Mouse (Mus musculus) cerebellum, adult 9-11 months (tissue): ENCODE measurements around the gene Peak1.

Experiments used
- DNase-seq: peaks from one replicate; pipeline ENCODE4 v3.0.0; 2022

Peak1 gene

DNA sequence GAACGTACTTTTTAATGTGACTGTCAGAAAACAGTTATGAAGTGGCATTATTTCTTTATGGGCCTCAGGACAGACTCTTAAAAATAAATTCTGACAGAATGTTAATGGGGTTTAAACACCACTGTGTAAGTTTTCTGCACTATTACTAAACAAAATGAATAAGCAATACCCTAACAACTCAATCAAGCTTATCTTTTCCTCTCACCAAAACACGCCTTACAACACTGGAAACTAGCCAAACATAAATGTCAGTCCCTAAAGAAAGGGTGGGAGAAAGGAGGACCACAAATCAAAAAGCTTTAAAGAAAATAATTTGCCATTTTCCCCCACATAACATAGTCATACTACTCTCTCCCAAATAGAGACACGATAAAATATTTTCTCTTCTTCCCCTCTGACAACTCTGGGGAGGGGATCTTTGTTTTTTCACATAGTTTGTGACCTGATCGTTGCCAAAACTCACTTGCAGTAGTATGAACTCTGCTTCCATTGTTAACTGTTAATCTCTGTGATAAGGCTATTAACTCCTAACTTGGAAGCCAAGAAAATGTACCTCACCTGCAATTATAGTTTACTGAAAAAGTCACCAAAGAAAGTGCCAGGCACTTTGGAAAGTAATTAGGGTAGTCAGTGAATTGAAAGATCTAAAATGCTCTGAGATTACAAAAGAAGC is 1.8 kb downstream of the Peak1 start:
- no peak for DNase-seq

GRCm38 (mm10) chr9:56415393-56415792 is 2.5 kb downstream of the Peak1 start:
- peak; percentile 82 for DNase-seq

DNA sequence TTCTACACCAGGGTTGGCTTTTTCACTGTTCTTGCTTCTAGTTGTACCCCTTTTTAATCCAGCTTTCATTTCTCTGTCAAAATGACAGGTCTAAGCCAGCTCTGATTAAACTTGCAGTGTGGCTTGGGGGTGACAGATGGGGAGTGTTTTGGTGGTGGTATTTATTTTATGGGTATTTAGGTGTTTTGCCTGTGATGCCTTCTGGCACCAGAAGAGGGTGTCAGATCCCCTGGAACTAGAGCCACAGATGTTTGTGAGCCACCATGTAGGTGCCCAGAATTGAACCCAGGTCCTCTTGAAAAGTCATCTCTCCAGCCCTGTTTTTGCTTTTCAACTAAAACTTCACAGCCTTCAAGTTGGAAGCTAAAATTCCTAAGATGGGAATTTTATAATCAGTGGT is 3.5 kb downstream of the Peak1 start:
- no peak for DNase-seq

- DNase-seq = no peak
These were observed 5.2 kb downstream of the Peak1 start for GRCm38 (mm10) chr9:56412716-56413115.

- no peak for DNase-seq
These were observed 7.9 kb downstream of the Peak1 start for GRCm38 (mm10) chr9:56409928-56410327.

DNA sequence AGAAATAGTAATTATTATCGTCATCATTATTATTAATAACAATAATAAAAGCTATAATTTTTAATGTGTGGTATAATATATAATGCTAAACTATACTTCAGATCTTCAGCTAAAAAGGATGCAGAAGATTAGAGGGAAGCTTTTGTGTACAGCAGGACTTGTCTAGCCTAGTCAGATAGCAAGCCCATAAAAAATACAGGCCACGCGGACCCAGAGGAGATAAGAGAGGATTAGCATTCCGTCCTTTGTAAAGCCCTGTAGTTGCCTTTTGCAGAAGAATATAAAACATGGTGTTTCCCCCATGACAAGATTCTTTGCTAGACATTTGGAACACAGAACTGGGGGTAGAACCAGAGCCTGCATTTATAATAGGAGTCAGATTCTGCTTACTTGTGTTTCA is 13.2 kb downstream of the Peak1 start:
- DNase-seq = no peak

- DNase-seq = no peak
These were observed 21.6 kb downstream of the Peak1 start for GRCm38 (mm10) chr9:56396306-56396705.

- DNase-seq = no peak
These were observed 25.0 kb downstream of the Peak1 start for GRCm38 (mm10) chr9:56392857-56393256.

GRCm38 (mm10) chr9:56382786-56383185 is 35.1 kb downstream of the Peak1 start:
- DNase-seq = no peak

- DNase-seq = no peak
These were observed 43.5 kb downstream of the Peak1 start for GRCm38 (mm10) chr9:56374401-56374800.

DNA sequence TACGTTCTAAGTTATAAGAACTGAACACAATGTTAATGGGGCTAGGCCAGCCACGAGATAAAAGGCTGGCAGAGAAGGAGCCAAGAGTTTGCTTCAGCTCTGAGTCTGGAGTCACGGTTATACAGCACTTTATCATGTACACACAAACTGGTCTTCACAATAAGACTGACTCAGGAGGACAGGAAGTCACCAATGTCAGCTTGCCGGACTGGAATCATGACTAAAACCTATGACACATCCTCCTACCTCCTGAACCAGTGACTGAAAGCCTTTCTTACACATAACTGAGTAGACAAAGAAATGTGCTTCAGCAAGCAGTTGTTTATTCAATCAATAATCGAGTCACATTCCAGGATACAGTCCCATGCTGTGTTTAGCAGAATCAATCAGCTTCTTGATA is 47.2 kb downstream of the Peak1 start:
- DNase-seq = no peak

DNA sequence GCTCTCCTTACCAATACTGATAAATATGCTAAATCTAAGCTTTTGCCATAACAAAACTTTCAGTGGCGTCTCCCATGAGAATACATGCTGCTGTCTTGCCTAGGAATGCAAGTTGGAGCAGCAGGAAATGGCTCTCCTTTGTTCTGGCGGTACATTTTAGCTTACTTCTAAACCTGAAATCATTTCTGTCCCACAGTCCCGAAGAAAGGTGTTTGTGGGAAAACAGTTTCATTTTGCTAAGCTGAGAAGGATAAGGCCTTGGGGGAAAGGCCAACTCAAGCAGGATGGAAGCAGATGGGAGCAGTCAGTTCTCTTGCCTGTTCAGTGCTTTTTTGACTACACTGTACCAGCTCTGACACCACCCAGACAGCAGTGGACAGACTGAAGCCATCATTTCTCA is 49.1 kb downstream of the Peak1 start:
- DNase-seq = no peak

DNA sequence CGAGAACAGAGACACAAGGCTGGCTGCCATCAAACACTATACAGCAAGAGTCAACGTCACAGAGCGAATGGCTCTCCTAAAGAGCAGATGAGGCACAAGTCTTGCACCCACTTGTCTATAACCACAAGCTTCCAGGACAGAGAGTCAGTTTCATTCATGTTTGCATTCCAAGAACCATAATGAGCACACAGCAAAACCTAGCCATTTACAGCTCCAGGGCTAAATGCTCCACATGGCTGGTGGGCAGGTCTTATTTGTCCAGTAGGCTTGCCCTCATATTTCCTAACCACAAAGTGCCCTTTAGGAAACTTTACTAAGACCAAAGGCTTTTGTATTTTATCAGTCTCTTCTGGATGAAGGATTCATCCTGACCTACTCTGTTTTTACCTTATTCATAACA is 54.6 kb downstream of the Peak1 start:
- no peak for DNase-seq

DNA sequence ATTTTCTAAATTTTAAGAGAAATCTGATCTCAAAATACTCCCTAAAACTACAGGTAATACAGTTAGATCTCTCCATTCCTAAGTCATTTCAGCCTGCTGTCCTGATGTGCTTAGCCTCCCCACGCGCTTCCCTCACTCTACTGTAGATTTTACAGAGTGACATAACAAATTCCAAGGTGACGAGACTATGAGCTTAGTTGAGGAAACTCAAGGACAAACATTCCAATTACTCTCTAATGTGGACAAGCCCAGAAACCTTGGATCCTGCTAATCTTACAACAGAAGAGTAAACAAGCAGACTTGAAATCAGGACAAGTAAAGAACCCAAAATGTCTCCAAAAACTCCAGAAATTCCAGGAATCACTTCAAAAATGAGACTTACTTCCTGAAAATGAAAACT is 58.6 kb downstream of the Peak1 start:
- no peak for DNase-seq

DNA sequence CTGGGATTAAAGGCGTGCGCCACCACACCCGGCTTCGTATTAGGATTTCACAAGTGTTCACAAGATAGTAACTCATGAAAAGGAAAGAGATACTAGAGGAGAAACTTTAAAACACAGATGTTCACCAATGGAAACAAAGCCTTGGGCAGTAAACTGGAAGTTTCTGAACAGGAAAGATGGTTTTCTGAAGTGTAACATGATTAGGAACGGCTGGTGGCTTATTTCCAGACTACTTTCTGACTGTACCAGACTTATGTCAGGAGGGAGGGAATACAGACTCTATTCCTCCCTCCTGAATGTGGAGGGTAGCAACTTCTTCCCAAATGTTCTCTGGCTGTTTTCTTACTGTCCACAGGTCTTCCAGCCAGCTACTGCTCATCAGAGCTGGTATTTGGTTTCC is 62.7 kb downstream of the Peak1 start:
- no peak for DNase-seq

DNA sequence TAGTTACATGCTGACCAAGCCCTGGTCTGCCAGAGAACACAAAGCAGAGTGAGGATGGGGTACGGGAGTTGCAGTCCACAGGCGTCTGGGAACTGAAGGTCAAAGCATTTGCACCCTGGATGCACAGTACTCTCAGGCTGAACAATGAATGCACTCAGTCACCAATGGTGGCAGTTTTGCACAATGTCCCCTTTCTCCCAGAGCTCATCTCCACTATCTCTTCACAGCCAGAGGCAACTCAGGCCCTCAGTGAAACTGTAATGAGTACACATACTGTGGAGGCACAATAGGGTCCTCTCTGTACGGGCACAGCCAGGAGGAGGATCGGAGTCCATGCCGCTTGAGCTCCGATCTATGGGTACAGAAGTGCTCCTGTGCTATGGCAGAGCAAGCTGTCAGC is 71.5 kb downstream of the Peak1 start:
- no peak for DNase-seq

DNA sequence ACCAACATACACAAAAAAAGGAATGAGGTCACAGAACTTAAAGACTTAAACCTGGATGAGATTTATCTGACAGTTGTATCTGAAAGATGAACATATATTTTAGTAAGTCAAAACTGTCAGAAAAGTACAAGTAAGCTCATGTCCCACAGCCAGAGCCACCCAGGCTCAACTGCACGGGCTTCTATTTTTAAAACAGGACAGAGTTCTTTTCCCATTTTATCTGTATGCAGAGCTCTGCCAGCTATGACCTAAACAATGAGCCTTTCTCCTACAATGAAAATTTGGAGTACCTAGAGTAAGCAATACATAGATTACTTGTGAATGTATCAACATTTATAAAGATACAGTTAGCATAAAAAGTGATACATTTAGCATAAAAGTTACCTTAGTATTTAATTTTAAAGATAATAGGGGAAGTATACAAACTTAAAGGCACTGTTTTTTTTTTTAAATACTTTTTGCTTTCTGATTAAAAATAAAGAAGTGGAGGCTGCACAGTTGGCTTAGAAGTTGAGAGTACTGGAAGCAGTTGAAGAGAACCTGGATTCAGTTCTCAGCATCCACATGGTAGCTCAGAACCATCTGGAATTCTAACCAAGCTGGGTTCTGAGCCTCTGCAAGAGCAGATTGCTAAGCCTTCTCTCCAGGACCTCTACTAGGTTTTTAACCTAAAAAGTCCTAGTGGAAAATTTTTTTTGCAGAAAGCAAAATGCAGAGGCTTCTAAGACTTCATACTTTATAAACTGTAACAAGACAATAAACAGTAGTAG is 78.3 kb downstream of the Peak1 start:
- no peak for DNase-seq

- DNase-seq = no peak
These were observed 83.5 kb downstream of the Peak1 start for GRCm38 (mm10) chr9:56334363-56334762.

- no peak for DNase-seq
These were observed 85.1 kb downstream of the Peak1 start for GRCm38 (mm10) chr9:56332774-56333173.

DNA sequence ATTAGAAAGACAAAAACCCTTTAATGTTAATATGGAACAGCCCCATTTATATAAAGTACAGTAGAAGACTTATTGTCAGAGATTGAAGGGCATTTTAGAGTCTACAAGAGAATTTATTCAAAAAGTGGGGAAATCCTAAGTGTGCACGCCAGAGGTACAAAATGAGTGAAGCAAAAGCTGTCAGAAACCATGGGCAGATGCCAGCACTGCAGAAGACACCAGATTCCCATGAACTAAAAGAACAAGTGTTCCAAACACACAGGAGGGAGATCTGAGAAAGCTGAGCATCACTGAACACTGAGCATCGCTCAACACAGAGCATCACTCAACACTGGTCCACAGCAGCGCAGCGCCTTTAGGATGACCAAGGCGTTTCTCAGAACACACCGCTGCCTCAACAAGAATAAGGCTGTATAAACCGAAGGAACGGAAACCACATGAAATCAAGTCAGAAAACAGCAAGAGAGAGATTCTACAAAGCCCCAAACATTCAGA is 91.3 kb downstream of the Peak1 start:
- DNase-seq = peak; percentile 31

GRCm38 (mm10) chr9:56325725-56326124 is 92.1 kb downstream of the Peak1 start:
- DNase-seq = no peak

DNA sequence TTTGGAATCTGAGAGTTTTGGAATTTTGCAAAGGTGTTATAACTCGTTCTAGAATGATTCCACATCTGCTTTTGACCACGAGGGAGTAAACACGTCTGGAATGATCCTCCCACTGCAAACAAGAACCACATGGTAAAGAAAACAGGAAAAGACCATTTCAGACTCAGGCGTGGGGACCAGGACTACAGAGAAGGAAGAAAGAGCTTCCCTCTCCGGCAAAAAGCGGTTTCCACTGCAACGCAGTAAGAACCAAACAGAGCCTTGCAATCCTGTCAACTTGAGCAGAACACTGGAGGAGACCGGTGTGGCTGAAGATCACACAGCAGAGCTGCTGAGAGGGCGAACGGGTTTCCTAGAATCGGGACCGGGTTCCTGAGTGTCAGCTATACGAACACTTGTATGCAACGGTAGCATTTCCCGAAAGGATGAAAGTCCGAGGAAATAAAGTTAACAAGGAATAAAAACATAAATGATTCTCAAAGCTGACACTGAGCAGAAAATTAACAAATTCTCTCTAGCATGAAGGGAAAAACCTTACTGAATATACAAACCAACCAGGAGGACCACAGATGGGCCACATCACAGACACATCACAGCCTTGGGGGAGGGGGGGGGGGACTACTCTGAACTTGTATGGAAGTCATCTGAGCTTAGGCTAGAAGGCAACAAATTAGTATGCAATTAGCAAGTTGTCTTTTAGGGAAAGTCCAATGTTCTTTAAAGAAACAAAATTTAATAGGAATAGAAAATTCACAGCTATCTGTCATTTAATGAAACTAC is 93.1 kb downstream of the Peak1 start:
- no peak for DNase-seq

DNA sequence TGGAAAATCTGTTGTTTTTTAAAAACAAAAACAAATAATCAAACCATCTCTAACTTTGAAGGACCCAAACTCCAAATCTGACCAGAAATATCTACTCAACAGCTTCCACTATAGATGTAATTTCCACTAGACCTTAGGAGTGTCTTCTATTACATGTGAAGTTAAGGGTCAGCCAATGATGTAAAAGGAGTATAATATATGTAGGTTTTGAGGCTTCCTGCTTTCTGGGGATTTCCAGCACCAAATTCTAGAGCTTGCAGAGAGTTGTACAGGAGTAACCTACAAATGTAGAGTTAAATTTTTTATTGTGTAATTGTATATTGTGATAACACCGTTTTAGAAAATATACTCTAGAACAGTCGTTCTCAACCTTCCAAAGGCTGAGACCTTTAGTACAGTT is 96.6 kb downstream of the Peak1 start:
- no peak for DNase-seq

GRCm38 (mm10) chr9:56314326-56314725 is 103.5 kb downstream of the Peak1 start:
- DNase-seq = no peak
